Mouse (Mus musculus) MEL (cell line): Measurements from ENCODE around the gene Susd3.

Experiments used
- CTCF ChIP-seq, 3 experiments: IDR thresholded peaks in 2 of 3; conservative IDR thresholded peaks in 1 of 3; 2 replicates each; pipeline ENCODE4 v1.5.1; 2011 to 2012; ENCODE audit warnings: low read length in 3 of 3, low read depth in 2 of 3, mild to moderate bottlenecking in 2 of 3, improper control_type of control experiment in 1 of 3, inconsistent platforms in 1 of 3, mixed read lengths in 1 of 3, moderate library complexity in 1 of 3; ENCODE audit not compliant: control insufficient read depth in 1 of 3, insufficient read depth in 1 of 3, poor library complexity in 1 of 3, severe bottlenecking in 1 of 3
- EP300 ChIP-seq, 2 experiments: IDR thresholded peaks; 2 replicates each; pipeline ENCODE4 v1.6.1; 2011; ENCODE audit warnings: improper control_type of control experiment in 2 of 2, low read length in 2 of 2, low read depth in 1 of 2, mild to moderate bottlenecking in 1 of 2
- MAFK ChIP-seq: IDR thresholded peaks from 2 replicates; pipeline ENCODE4 v1.6.1; 2011; ENCODE audit warnings: low read depth, mild to moderate bottlenecking, low read length, improper control_type of control experiment, borderline replicate concordance
- POLR2A ChIP-seq, 2 experiments: IDR thresholded peaks; 2 replicates each; pipeline ENCODE4 v1.6.1; 2011 to 2012; ENCODE audit warnings: low read length in 2 of 2, mild to moderate bottlenecking in 2 of 2, control low read depth in 1 of 2, improper control_type of control experiment in 1 of 2, low read depth in 1 of 2, moderate library complexity in 1 of 2; ENCODE audit not compliant: control insufficient read depth in 1 of 2, insufficient read depth in 1 of 2, poor library complexity in 1 of 2
- POLR2AphosphoS2 ChIP-seq: IDR thresholded peaks from 2 replicates; pipeline ENCODE4 v1.6.1; 2011; ENCODE audit warnings: low read length, improper control_type of control experiment
- USF1 ChIP-seq: IDR thresholded peaks from 2 replicates; pipeline ENCODE4 v1.6.1; 2014; ENCODE audit warnings: low read depth, mild to moderate bottlenecking, inconsistent platforms, low read length, improper control_type of control experiment, moderate library complexity
- USF2 ChIP-seq, 2 experiments: IDR thresholded peaks; 2 replicates each; pipeline ENCODE4 v1.6.1; 2011 to 2012; ENCODE audit warnings: improper control_type of control experiment in 2 of 2, low read length in 2 of 2, borderline replicate concordance in 1 of 2, inconsistent platforms in 1 of 2, low read depth in 1 of 2, mild to moderate bottlenecking in 1 of 2; ENCODE audit not compliant: insufficient read depth in 1 of 2

DNA sequence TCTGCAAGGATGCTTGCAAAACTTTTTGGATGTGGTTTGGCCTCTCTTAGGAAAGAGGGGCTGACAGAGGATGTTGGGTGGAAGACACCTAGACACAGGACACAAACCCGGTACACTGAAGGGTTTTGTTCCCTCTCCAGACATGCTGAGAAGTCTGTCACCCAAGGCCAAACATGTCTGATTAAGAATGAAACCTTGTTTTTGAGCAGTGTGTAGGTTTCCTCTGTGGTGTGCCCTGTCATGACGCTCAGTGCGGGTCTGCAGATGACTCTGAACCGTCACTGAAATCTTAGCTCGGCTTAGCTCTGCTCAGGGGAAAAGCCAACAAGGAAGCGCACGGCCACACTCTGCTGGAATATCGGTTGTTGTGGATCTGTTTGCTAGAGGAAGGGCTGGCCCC is 22.0 kb upstream of the Susd3 start:
- TF ChIP-seq POLR2A (IDR thresholded peaks at IDR 0.05; ENCODE audit: control insufficient read depth in 1 of 2, insufficient read depth in 1 of 2, low read depth in 1 of 2, low read length in 2 of 2, poor library complexity in 1 of 2) = no peak
- TF ChIP-seq USF1 = no peak
- no peak for TF ChIP-seq MAFK
- TF ChIP-seq CTCF (IDR thresholded peaks at IDR 0.05 in 2 of 3, conservative IDR thresholded peaks at IDR 0.05 in 1 of 3; ENCODE audit: control insufficient read depth in 1 of 3, insufficient read depth in 1 of 3, low read depth in 2 of 3, low read length in 3 of 3, poor library complexity in 1 of 3, severe bottlenecking in 1 of 3) = no peak
- TF ChIP-seq EP300 (IDR thresholded peaks at IDR 0.05; ENCODE audit: low read depth in 1 of 2, low read length in 2 of 2) = no peak
- TF ChIP-seq USF2 (IDR thresholded peaks at IDR 0.05; ENCODE audit: borderline replicate concordance in 1 of 2, insufficient read depth in 1 of 2, low read depth in 1 of 2, low read length in 2 of 2) = no peak
- TF ChIP-seq POLR2AphosphoS2 = no peak
